Mouse (Mus musculus): ENCODE data around the gene Flt1. TPM values are rescaled to one million over a fixed set of nuclear protein-coding genes. Genes with fewer than 3 reads are reported as not detected.

The Flt1 gene
- polyA plus RNA-seq, 1 experiment from 2014 or later: 11.2 TPM

DNA sequence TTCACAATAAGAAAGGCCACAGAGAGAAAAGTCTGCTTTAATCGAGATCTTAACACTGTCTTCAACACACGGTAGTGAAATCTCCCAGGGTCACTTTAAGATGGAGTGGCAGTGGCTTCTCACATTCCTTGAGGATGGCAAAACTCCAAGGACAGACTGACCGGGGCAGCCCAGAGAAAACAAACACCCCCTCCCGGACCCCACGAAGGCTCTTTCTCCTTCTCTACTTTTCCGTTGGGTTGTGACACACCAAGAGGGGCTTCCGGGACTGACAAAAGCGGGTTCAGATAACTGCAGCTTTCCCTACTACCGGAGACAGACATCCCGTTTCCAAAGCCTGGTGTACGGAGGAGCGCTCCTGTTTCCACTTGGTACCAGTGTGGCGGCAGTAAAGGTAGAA is 10.4 kb downstream of the Flt1 start:
- Histone ChIP-seq H3K36me3 (ENCODE audit: control insufficient read depth, insufficient read depth, low read length) (no peaks in the 10 kb centered on the region), H3K9me3 (ENCODE audit: control insufficient read depth, low read length) (no peaks in the 10 kb centered on the region), H3K27ac (ENCODE audit: low read depth, low read length) (no peak overlapping the region), H3K9ac (ENCODE audit: low read length) (no peak overlapping the region), H3K4me3 (ENCODE audit: low read depth, low read length) (no peak overlapping the region), H3K4me2 (no peak overlapping the region), H3K4me1 (ENCODE audit: control insufficient read depth, insufficient read depth, low read length) (no peaks in the 10 kb centered on the region), H3K27me3 (ENCODE audit: control insufficient read depth, insufficient read depth, low read length) (peaks cover 2% of the 10 kb centered on the region)
- WGBS: 77% methylated on average over 13 of the region's 13 CpGs
- ATAC-seq (ENCODE audit: low FRiP score) (no peak), DNase-seq (ENCODE audit: low spot score, missing footprints) (no peak)

GRCm38 (mm10) chr5:147708500-147708899 is 17.3 kb downstream of the Flt1 start:
- no peaks in the 10 kb centered on the region for H3K36me3 ChIP-seq (ENCODE audit: control insufficient read depth, insufficient read depth, low read length)
- no peak overlapping the region for H3K9ac ChIP-seq (ENCODE audit: low read length)
- 79% methylated on average over 4 of the region's 4 CpGs for WGBS
- H3K27me3 ChIP-seq (ENCODE audit: control insufficient read depth, insufficient read depth, low read length): no peaks in the 10 kb centered on the region
- H3K4me1 ChIP-seq (ENCODE audit: control insufficient read depth, insufficient read depth, low read length): no peaks in the 10 kb centered on the region
- no peak for ATAC-seq (ENCODE audit: low FRiP score)
- H3K9me3 ChIP-seq (ENCODE audit: control insufficient read depth, low read length): no peaks in the 10 kb centered on the region
- no peak overlapping the region for H3K27ac ChIP-seq (ENCODE audit: low read depth, low read length)
- H3K4me3 ChIP-seq (ENCODE audit: low read depth, low read length): no peak overlapping the region
- DNase-seq (ENCODE audit: low spot score, missing footprints): no peak
- no peak overlapping the region for H3K4me2 ChIP-seq

GRCm38 (mm10) chr5:147707479-147707878 is 18.3 kb downstream of the Flt1 start:
- Histone ChIP-seq H3K9me3 (ENCODE audit: control insufficient read depth, low read length) (no peaks in the 10 kb centered on the region), H3K9ac (ENCODE audit: low read length) (no peak overlapping the region), H3K36me3 (ENCODE audit: control insufficient read depth, insufficient read depth, low read length) (no peaks in the 10 kb centered on the region), H3K27ac (ENCODE audit: low read depth, low read length) (no peak overlapping the region), H3K4me3 (ENCODE audit: low read depth, low read length) (no peak overlapping the region), H3K4me2 (no peak overlapping the region), H3K27me3 (ENCODE audit: control insufficient read depth, insufficient read depth, low read length) (no peaks in the 10 kb centered on the region), H3K4me1 (ENCODE audit: control insufficient read depth, insufficient read depth, low read length) (no peaks in the 10 kb centered on the region)
- 62% methylated on average over 4 of the region's 4 CpGs for WGBS
- no peak for ATAC-seq (ENCODE audit: low FRiP score)
- DNase-seq (ENCODE audit: low spot score, missing footprints): no peak

DNA sequence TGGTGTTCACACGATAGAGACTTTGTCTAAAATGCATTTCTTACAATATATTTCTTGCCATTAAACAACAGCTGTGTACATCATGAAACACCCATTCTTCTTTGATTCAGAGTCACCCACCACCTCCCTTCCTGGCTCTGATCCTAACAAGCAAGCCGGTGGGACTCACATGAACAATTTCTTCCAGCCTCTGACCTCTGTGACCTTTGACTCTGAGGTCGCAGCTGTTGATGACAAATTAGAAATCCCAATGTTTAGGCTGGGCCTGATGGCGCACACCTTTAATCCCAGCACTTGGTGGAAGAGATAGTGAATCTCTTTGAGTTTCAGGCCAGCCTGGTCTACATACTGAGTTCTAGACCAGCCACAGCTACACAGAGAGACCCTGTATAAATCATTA is 20.9 kb downstream of the Flt1 start:
- WGBS: 45% methylated on average over 4 of the region's 4 CpGs
- ATAC-seq (ENCODE audit: low FRiP score): no peak
- H3K4me2 ChIP-seq: no peak overlapping the region

DNA sequence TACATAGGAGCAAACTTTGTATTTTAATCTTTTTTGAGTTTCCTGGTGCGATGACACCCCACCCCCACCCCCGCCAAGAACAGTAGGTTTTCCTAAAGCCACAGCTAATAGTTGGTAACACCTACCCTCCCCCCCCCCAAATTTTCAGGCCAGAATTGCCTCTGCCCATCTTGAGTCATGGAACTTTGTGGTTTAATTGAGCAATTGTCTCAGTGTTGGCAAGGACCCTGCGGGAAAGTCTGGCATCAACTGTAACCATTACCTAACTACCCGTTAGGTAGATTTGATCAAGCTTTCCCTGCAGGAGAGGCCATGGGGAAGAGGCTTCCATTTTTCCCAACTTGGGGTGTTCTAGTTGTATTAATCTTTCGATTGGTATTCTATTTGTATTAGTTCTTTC is 23.4 kb downstream of the Flt1 start:
- DNase-seq (ENCODE audit: low spot score, missing footprints): no peak
- H3K4me1 ChIP-seq (ENCODE audit: control insufficient read depth, insufficient read depth, low read length): no peaks in the 10 kb centered on the region
- H3K27ac ChIP-seq (ENCODE audit: low read depth, low read length): no peak overlapping the region
- no peaks in the 10 kb centered on the region for H3K9me3 ChIP-seq (ENCODE audit: control insufficient read depth, low read length)
- no peak for ATAC-seq (ENCODE audit: low FRiP score)
- no peaks in the 10 kb centered on the region; the same call in 1 of the 2 replicates for H3K27me3 ChIP-seq (ENCODE audit: control insufficient read depth, insufficient read depth, low read length)
- H3K36me3 ChIP-seq (ENCODE audit: control insufficient read depth, insufficient read depth, low read length): no peaks in the 10 kb centered on the region
- 89% methylated on average over 5 of the region's 5 CpGs for WGBS
- H3K4me3 ChIP-seq (ENCODE audit: low read depth, low read length): no peak overlapping the region
- no peak overlapping the region for H3K9ac ChIP-seq (ENCODE audit: low read length)
- H3K4me2 ChIP-seq: no peak overlapping the region

More for the DNA sequence above, 20.9 kb downstream of the Flt1 start:
- Histone ChIP-seq H3K4me3 (ENCODE audit: low read depth, low read length) (no peak overlapping the region), H3K27me3 (ENCODE audit: control insufficient read depth, insufficient read depth, low read length) (no peaks in the 10 kb centered on the region), H3K4me1 (ENCODE audit: control insufficient read depth, insufficient read depth, low read length) (no peaks in the 10 kb centered on the region), H3K36me3 (ENCODE audit: control insufficient read depth, insufficient read depth, low read length) (no peaks in the 10 kb centered on the region), H3K9ac (ENCODE audit: low read length) (no peak overlapping the region), H3K9me3 (ENCODE audit: control insufficient read depth, low read length) (no peaks in the 10 kb centered on the region), H3K27ac (ENCODE audit: low read depth, low read length) (no peak overlapping the region)
- DNase-seq (ENCODE audit: low spot score, missing footprints): no peak

DNA sequence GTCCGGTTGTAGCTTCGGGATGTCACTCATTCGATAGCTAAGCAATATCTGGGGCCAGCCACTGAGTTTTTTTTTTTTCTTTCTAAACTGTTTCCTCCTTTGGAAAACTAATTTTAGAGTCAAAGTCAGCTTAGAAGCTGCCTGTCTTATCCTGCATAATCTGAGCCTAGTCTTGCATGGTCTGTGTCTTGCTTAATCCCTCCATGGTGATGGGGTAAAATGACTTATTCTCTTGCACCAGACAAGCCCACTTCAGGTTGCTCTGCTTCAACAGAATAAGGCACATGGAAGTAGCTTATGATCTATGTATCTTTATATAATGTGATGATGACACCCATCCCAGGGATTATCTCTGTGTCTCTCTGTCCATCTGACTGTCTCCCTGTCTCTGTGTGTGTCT is 24.8 kb downstream of the Flt1 start:
- no peaks in the 10 kb centered on the region; the same call in 1 of the 2 replicates for H3K27me3 ChIP-seq (ENCODE audit: control insufficient read depth, insufficient read depth, low read length)
- no peaks in the 10 kb centered on the region for H3K4me1 ChIP-seq (ENCODE audit: control insufficient read depth, insufficient read depth, low read length)
- 92% methylated on average over 3 of the region's 3 CpGs for WGBS
- no peaks in the 10 kb centered on the region for H3K9me3 ChIP-seq (ENCODE audit: control insufficient read depth, low read length)
- H3K4me3 ChIP-seq (ENCODE audit: low read depth, low read length): no peak overlapping the region
- H3K36me3 ChIP-seq (ENCODE audit: control insufficient read depth, insufficient read depth, low read length): no peaks in the 10 kb centered on the region
- ATAC-seq (ENCODE audit: low FRiP score): no peak
- no peak overlapping the region for H3K4me2 ChIP-seq
- H3K27ac ChIP-seq (ENCODE audit: low read depth, low read length): no peak overlapping the region
- no peak for DNase-seq (ENCODE audit: low spot score, missing footprints)
- no peak overlapping the region for H3K9ac ChIP-seq (ENCODE audit: low read length)

GRCm38 (mm10) chr5:147698044-147698443 is 27.8 kb downstream of the Flt1 start:
- no peak for DNase-seq (ENCODE audit: low spot score, missing footprints)
- H3K4me2 ChIP-seq: no peak overlapping the region
- WGBS: 41% methylated on average over 13 of the region's 13 CpGs
- no peak overlapping the region for H3K27ac ChIP-seq (ENCODE audit: low read depth, low read length)
- ATAC-seq (ENCODE audit: low FRiP score): no peak
- H3K27me3 ChIP-seq (ENCODE audit: control insufficient read depth, insufficient read depth, low read length): no peaks in the 10 kb centered on the region; the same call in 1 of the 2 replicates
- no peaks in the 10 kb centered on the region for H3K9me3 ChIP-seq (ENCODE audit: control insufficient read depth, low read length)
- no peaks in the 10 kb centered on the region for H3K36me3 ChIP-seq (ENCODE audit: control insufficient read depth, insufficient read depth, low read length)
- no peak overlapping the region for H3K4me3 ChIP-seq (ENCODE audit: low read depth, low read length)
- no peak overlapping the region for H3K9ac ChIP-seq (ENCODE audit: low read length)
- no peaks in the 10 kb centered on the region for H3K4me1 ChIP-seq (ENCODE audit: control insufficient read depth, insufficient read depth, low read length)

DNA sequence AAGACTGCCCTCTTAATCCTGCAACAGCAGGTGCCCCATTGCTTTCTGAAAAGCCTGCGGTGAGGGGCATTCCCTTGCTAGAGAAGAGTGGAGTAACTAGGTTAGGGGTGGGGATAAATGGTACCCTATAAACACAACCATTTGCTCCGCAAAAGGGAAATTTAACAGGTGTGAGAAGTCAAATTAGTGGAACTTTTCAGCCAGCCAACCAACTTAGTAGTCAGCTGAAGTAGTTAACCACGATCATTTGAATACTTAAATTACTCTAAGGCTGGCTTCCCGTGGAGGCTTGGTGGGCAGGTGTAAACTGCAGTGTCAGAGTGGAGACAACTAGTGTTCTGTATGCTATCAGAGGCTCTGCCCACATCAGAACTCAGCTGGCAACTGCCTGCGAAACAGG is 28.6 kb downstream of the Flt1 start:
- ATAC-seq (ENCODE audit: low FRiP score): no peak
- WGBS: 23% methylated on average over 5 of the region's 5 CpGs

DNA sequence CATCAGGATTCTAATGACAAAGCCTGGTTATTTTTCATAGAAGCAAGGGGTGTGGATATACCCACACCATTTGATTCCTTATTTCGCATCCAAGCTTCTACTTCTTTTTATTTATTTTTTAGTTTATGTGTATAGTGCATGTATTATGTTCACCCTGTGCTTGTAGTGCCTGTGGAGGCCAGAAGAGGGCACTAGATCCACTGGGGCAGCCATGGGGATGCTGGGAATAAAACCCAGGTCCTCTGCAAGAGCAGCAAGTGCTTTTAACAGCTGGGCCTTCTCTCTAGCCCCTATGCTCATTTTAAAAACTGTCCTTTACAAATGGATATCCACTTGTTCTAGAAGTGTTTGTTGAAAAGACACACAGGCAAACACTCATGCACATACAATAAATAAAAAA is 33.2 kb downstream of the Flt1 start:
- Histone ChIP-seq H3K9me3 (ENCODE audit: control insufficient read depth, low read length) (no peaks in the 10 kb centered on the region; the same call in 1 of the 2 replicates), H3K4me2 (no peak overlapping the region), H3K36me3 (ENCODE audit: control insufficient read depth, insufficient read depth, low read length) (no peaks in the 10 kb centered on the region), H3K4me1 (ENCODE audit: control insufficient read depth, insufficient read depth, low read length) (no peaks in the 10 kb centered on the region), H3K9ac (ENCODE audit: low read length) (no peak overlapping the region), H3K27ac (ENCODE audit: low read depth, low read length) (no peak overlapping the region), H3K4me3 (ENCODE audit: low read depth, low read length) (no peak overlapping the region), H3K27me3 (ENCODE audit: control insufficient read depth, insufficient read depth, low read length) (no peaks in the 10 kb centered on the region)
- ATAC-seq (ENCODE audit: low FRiP score) (no peak), DNase-seq (ENCODE audit: low spot score, missing footprints) (no peak)
- WGBS: 83% methylated on average over 1 of the region's 1 CpGs

More for the DNA sequence above, 28.6 kb downstream of the Flt1 start:
- no peak for DNase-seq (ENCODE audit: low spot score, missing footprints)
- Histone ChIP-seq H3K4me2 (no peak overlapping the region), H3K36me3 (ENCODE audit: control insufficient read depth, insufficient read depth, low read length) (no peaks in the 10 kb centered on the region), H3K27me3 (ENCODE audit: control insufficient read depth, insufficient read depth, low read length) (no peaks in the 10 kb centered on the region; the same call in 1 of the 2 replicates), H3K27ac (ENCODE audit: low read depth, low read length) (no peak overlapping the region), H3K4me1 (ENCODE audit: control insufficient read depth, insufficient read depth, low read length) (no peaks in the 10 kb centered on the region), H3K9me3 (ENCODE audit: control insufficient read depth, low read length) (no peaks in the 10 kb centered on the region; the same call in 1 of the 2 replicates), H3K9ac (ENCODE audit: low read length) (no peak overlapping the region), H3K4me3 (ENCODE audit: low read depth, low read length) (no peak overlapping the region)
